Mouse (Mus musculus): ENCODE measurements at regions not wholly inside any gene's neighbourhood (a gene's known extent, or its start where the extent isn't known, plus 50 kb on each side); places are given as distances from the start of the nearest gene placed in this dataset.

DNA sequence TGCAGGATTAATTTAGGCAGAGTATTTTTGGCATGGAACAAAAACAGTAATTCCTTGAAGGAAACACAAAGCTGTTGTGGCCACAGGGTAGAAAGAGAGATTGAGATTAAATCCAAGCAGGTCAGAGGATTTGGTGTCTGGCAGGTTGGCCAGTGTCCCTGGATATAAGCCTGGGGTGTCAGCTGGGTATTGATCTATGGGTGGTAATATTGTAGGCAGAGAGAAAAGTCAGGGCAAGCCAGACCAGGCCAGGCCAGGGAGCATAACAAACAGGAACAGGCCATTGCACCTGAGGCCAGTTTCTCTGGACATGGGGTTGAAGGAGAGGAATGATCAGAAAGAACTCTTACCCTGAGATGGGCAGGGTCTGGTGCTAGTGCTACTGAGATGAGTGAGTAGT lies 61.8 kb downstream of the Zfp281 start:
- no peak overlapping the region for H3K4me2 ChIP-seq (ENCODE audit: insufficient read depth, low read depth, poor library complexity, severe bottlenecking)
- H3K9ac ChIP-seq (ENCODE audit: insufficient read depth, low read depth): no peak overlapping the region
- H3K27ac ChIP-seq (ENCODE audit: insufficient read depth, low read depth): no peak overlapping the region
- no peaks in the 10 kb centered on the region for H3K79me2 ChIP-seq (replicated peaks; ENCODE audit: control insufficient read depth, extremely low read depth, insufficient read depth, poor library complexity, severe bottlenecking)
- no peaks in the 10 kb centered on the region for H3K36me3 ChIP-seq (replicated peaks in 1 of 2; ENCODE audit: control insufficient read depth in 1 of 2, insufficient read depth in 1 of 2, low read length in 1 of 2)
- dilution Hi-C loops (cut with MboI; ENCODE audit: extremely low pct_ligation_motif_present, extremely low pct_unique_long_range_greater_than_20kb, low sequenced_read_pairs): no loop called here
- H3K9me3 ChIP-seq (replicated peaks; ENCODE audit: low read length): no peaks in the 10 kb centered on the region
- H3K4me3 ChIP-seq (replicated peaks in 1 of 3; ENCODE audit: low read depth in 2 of 3, low read length in 2 of 3, poor library complexity in 1 of 3): no peak overlapping the region
- H3K4me1 ChIP-seq (ENCODE audit: control insufficient read depth in 1 of 2, insufficient read depth in 2 of 2): peaks cover 8 to 36% of the 10 kb centered on the region in 2 experiments; a peak in 3 of 4 replicates
- in situ Hi-C loops (cut with MboI; ENCODE audit: low pct_ligation_motif_present, low pct_unique_long_range_greater_than_20kb, low sequenced_read_pairs): no loop called here
- TF ChIP-seq ELF1 (IDR thresholded peaks at IDR 0.05; ENCODE audit: low read depth, low read length) (no peak), NELFE (IDR thresholded peaks at IDR 0.05; ENCODE audit: low read depth, low read length) (no peak), EP300 (IDR thresholded peaks at IDR 0.05; ENCODE audit: low read length) (no peak)
- no peak for DNase-seq (ENCODE audit: extremely low read depth)
- no peaks in the 10 kb centered on the region for H3K27me3 ChIP-seq (replicated peaks)

DNA sequence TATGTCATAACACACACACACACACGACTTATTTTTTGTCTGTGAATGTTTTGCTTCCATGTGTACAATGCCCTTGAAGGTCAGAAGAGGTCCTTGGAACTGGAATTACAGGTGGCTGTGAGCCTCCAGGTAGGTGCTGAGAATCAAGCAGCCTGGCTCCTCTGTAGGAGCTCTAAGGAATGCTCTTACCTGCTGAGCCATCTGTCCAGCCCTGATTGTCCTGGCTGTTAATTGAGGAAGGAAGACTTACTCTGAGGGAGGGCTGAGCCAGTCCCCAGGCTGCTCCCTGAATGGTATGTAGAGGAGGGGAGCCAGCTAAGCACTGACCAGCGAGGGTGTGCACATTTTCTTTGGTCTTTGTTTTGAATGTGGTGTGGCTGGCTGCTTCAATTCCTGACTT lies 65.4 kb downstream of the Zfp281 start:
- no peaks in the 10 kb centered on the region for H3K27me3 ChIP-seq (replicated peaks)
- DNase-seq (ENCODE audit: extremely low read depth): no peak
- H3K4me2 ChIP-seq (ENCODE audit: insufficient read depth, low read depth, poor library complexity, severe bottlenecking): no peak overlapping the region
- no peaks in the 10 kb centered on the region for H3K9me3 ChIP-seq (replicated peaks; ENCODE audit: low read length)
- dilution Hi-C loops (cut with MboI; ENCODE audit: extremely low pct_ligation_motif_present, extremely low pct_unique_long_range_greater_than_20kb, low sequenced_read_pairs) (no loop called here), in situ Hi-C loops (cut with MboI; ENCODE audit: low pct_ligation_motif_present, low pct_unique_long_range_greater_than_20kb, low sequenced_read_pairs) (no loop called here)
- no peak overlapping the region for H3K9ac ChIP-seq (ENCODE audit: insufficient read depth, low read depth)
- H3K79me2 ChIP-seq (replicated peaks; ENCODE audit: control insufficient read depth, extremely low read depth, insufficient read depth, poor library complexity, severe bottlenecking): no peaks in the 10 kb centered on the region
- H3K36me3 ChIP-seq (replicated peaks in 1 of 2; ENCODE audit: control insufficient read depth in 1 of 2, insufficient read depth in 1 of 2, low read length in 1 of 2): no peaks in the 10 kb centered on the region
- peaks cover 6 to 17% of the 10 kb centered on the region in 2 experiments; a peak in 3 of 4 replicates for H3K4me1 ChIP-seq (ENCODE audit: control insufficient read depth in 1 of 2, insufficient read depth in 2 of 2)
- H3K27ac ChIP-seq (ENCODE audit: insufficient read depth, low read depth): no peak overlapping the region
- TF ChIP-seq MAFK (IDR thresholded peaks at IDR 0.05; ENCODE audit: insufficient replicate concordance, low read length) (no peak), TBP (conservative IDR thresholded peaks at IDR 0.05; ENCODE audit: low read depth, low read length) (no peak), MAZ (IDR thresholded peaks at IDR 0.05; ENCODE audit: low read depth, low read length) (no peak), CHD2 (IDR thresholded peaks at IDR 0.05; ENCODE audit: low read length) (no peak), SIN3A (IDR thresholded peaks at IDR 0.05; ENCODE audit: low read length) (no peak), POLR2AphosphoS2 (IDR thresholded peaks at IDR 0.05; ENCODE audit: low read depth, low read length) (no peak), RAD21 (IDR thresholded peaks at IDR 0.05; ENCODE audit: low read depth, low read length) (no peak), E2F4 (IDR thresholded peaks at IDR 0.05; ENCODE audit: insufficient replicate concordance, low read depth, low read length) (no peak), KAT2A (IDR thresholded peaks at IDR 0.05; ENCODE audit: insufficient replicate concordance, low read length) (no peak), GABPA (IDR thresholded peaks at IDR 0.05; ENCODE audit: insufficient replicate concordance, low read depth, low read length) (no peak), POLR2A (IDR thresholded peaks at IDR 0.05; ENCODE audit: low read depth, low read length) (no peak), MXI1 (IDR thresholded peaks at IDR 0.05; ENCODE audit: low read depth, low read length) (no peak), BHLHE40 (IDR thresholded peaks at IDR 0.05; ENCODE audit: low read depth, low read length) (no peak), SMC3 (IDR thresholded peaks at IDR 0.05; ENCODE audit: low read depth, low read length) (no peak), MAX (IDR thresholded peaks at IDR 0.05; ENCODE audit: low read length) (no peak), UBTF (IDR thresholded peaks at IDR 0.05; ENCODE audit: low read depth, low read length) (no peak)
- H3K4me3 ChIP-seq (replicated peaks in 1 of 3; ENCODE audit: low read depth in 2 of 3, low read length in 2 of 3, poor library complexity in 1 of 3): no peak overlapping the region

Measured in CH12.LX (cell line).